Mouse (Mus musculus): ENCODE data around the gene Tbc1d10c.

The Tbc1d10c gene

GRCm38 (mm10) chr19:4206971-4207370 is 15.9 kb upstream of the Tbc1d10c start:
- CTCF ChIA-PET = interaction anchor here (0.5 to 6.0 kb wide), 78 partner anchors 8 to 1189 kb away, joined by 3 to 84 read pairs (median 4); partner anchors contain the start of genes Pitpnm1 (in 2 of the 4), Ppp1ca (in 2 of the 4), Aip (in 1 of the 4) and Ankrd13d (in 1 of the 4)
- POLR2A ChIA-PET = interaction anchor here (0.7 to 2.5 kb wide), 39 partner anchors 9 to 1519 kb away, joined by 3 to 15 read pairs (median 4); partner anchors contain the start of genes Ppp1ca (in 3 of the 4), Carns1 (in 1 of the 4), Cdk2ap2 (in 1 of the 4) and Ehbp1l1 (in 1 of the 4)

GRCm38 (mm10) chr19:4204889-4205288 is 13.8 kb upstream of the Tbc1d10c start:
- CTCF ChIA-PET = interaction anchor here in 2 of 4 experiments (0.6 to 6.0 kb wide), 12 partner anchors 8 to 539 kb away, joined by 3 to 84 read pairs (median 6); partner anchors contain the start of genes AC109138.7 (in 1 of the 2), Clcf1 (in 1 of the 2) and Ppp1ca (in 1 of the 2)
- POLR2A ChIA-PET = interaction anchor here in 2 of 4 experiments (0.6 to 2.5 kb wide), 18 partner anchors 9 to 192 kb away, joined by 3 to 16 read pairs (median 3); partner anchors contain the start of genes AC109138.7 (in 1 of the 2), Carns1 (in 1 of the 2), Cdk2ap2 (in 1 of the 2) and Clcf1 (in 1 of the 2)

GRCm38 (mm10) chr19:4203604-4204326 is 12.7 kb upstream of the Tbc1d10c start:
- ChIA-PET POLR2A (interaction anchor here in 2 of 4 experiments (0.6 to 2.5 kb wide), 9 partner anchors 10 to 679 kb away, joined by 3 to 16 read pairs (median 3); partner anchors contain the start of genes AC109138.7 (in 1 of the 2), Cdk2ap2 (in 1 of the 2), Clcf1 (in 1 of the 2) and Ndufs8 (in 1 of the 2)), CTCF (interaction anchor here in 2 of 4 experiments (0.6 to 1.5 kb wide), 2 partner anchors 52 to 372 kb away, joined by 3 to 5 read pairs; no protein-coding TSS in a partner anchor)

GRCm38 (mm10) chr19:4203148-4203547 is 12.1 kb upstream of the Tbc1d10c start:
- ChIA-PET POLR2A (interaction anchor here in 1 of 4 experiments (0.9 kb wide), 1 partner anchor 291 kb away, joined by 3 read pairs; the partner anchor contains the start of gene Ndufs8), CTCF (no interaction called here)

- ChIA-PET POLR2A (interaction anchor here (0.6 to 3.1 kb wide), 81 partner anchors 8 to 360 kb away, joined by 3 to 72 read pairs (median 5); partner anchors contain the start of genes AC109138.7 (in 4 of the 4), Clcf1 (in 4 of the 4), Cdk2ap2 (in 3 of the 4) and Gstp2 (in 3 of the 4)), CTCF (interaction anchor here (0.7 to 2.3 kb wide), 18 partner anchors 10 to 242 kb away, joined by 3 to 16 read pairs (median 4); partner anchors contain the start of genes Ppp1ca (in 3 of the 4), Aip (in 1 of the 4), Ndufv1 (in 1 of the 4) and Pold4 (in 1 of the 4))
Measured at GRCm38 (mm10) chr19:4202149-4202548, 11.1 kb upstream of the Tbc1d10c start.

GRCm38 (mm10) chr19:4201291-4201909 is 10.3 kb upstream of the Tbc1d10c start, which contains the start of gene Rad9a:
Gene Rad9a (minus strand): TSS chr19:4201662.
- POLR2A ChIA-PET = interaction anchor here (0.5 to 3.1 kb wide), 110 partner anchors 9 to 383 kb away, joined by 3 to 72 read pairs (median 4); partner anchors contain the start of genes AC109138.7 (in 4 of the 4), Clcf1 (in 4 of the 4), Ppp1ca (in 4 of the 4) and Cdk2ap2 (in 3 of the 4)
- CTCF ChIA-PET = interaction anchor here (0.5 to 2.3 kb wide), 28 partner anchors 9 to 241 kb away, joined by 3 to 16 read pairs (median 4); partner anchors contain the start of genes Ppp1ca (in 4 of the 4), Ndufv1 (in 2 of the 4), Aip (in 1 of the 4) and Pitpnm1 (in 1 of the 4)

GRCm38 (mm10) chr19:4197180-4197579 is 6.1 kb upstream of the Tbc1d10c start:
- POLR2A ChIA-PET = interaction anchor here in 3 of 4 experiments (0.6 to 5.2 kb wide), 38 partner anchors 10 to 478 kb away, joined by 3 to 32 read pairs (median 4); partner anchors contain the start of genes AC109138.7 (in 2 of the 3), Clcf1 (in 2 of the 3), Aip (in 1 of the 3) and Cdk2ap2 (in 1 of the 3)

GRCm38 (mm10) chr19:4196548-4196947 is 5.5 kb upstream of the Tbc1d10c start:
- ChIA-PET CTCF (interaction anchor here in 3 of 4 experiments (0.7 to 2.5 kb wide), 5 partner anchors 8 to 145 kb away, joined by 3 to 14 read pairs (median 4); no protein-coding TSS in a partner anchor), POLR2A (interaction anchor here in 3 of 4 experiments (0.5 to 5.2 kb wide), 38 partner anchors 8 to 478 kb away, joined by 3 to 32 read pairs (median 4); partner anchors contain the start of genes AC109138.7 (in 2 of the 3), Clcf1 (in 2 of the 3), Aip (in 1 of the 3) and Cdk2ap2 (in 1 of the 3))

More at GRCm38 (mm10) chr19:4197180-4197579, 6.1 kb upstream of the Tbc1d10c start:
- CTCF ChIA-PET = interaction anchor here in 3 of 4 experiments (1.2 to 2.5 kb wide), 4 partner anchors 10 to 145 kb away, joined by 3 to 14 read pairs (median 7); no protein-coding TSS in a partner anchor

GRCm38 (mm10) chr19:4196048-4196447 is 5.0 kb upstream of the Tbc1d10c start:
- CTCF ChIA-PET = interaction anchor here in 2 of 4 experiments (0.8 to 2.5 kb wide), 3 partner anchors 9 to 11 kb away, joined by 3 to 10 read pairs (median 3); no protein-coding TSS in a partner anchor
- POLR2A ChIA-PET = interaction anchor here in 3 of 4 experiments (0.5 to 5.2 kb wide), 31 partner anchors 9 to 153 kb away, joined by 3 to 32 read pairs (median 5); partner anchors contain the start of genes AC109138.7 (in 2 of the 3), Clcf1 (in 2 of the 3), Aip (in 1 of the 3) and Cdk2ap2 (in 1 of the 3)

- CTCF ChIA-PET = interaction anchor here in 2 of 4 experiments (0.6 to 1.0 kb wide), 3 partner anchors 9 to 12 kb away, joined by 3 read pairs; no protein-coding TSS in a partner anchor
- POLR2A ChIA-PET = interaction anchor here in 2 of 4 experiments (0.7 to 5.2 kb wide), 16 partner anchors 10 to 272 kb away, joined by 3 to 29 read pairs (median 8); partner anchors contain the start of genes Rps6kb2 (in 2 of the 2) and Cdk2ap2 (in 1 of the 2)
Measured at GRCm38 (mm10) chr19:4194776-4195650, 3.9 kb upstream of the Tbc1d10c start.

GRCm38 (mm10) chr19:4194021-4194724 is 3.1 kb upstream of the Tbc1d10c start:
- CTCF ChIA-PET = interaction anchor here in 1 of 4 experiments (0.6 kb wide), 1 partner anchor 18 kb away, joined by 6 read pairs; no protein-coding TSS in a partner anchor

GRCm38 (mm10) chr19:4193129-4193528 is 2.0 kb upstream of the Tbc1d10c start:
- ChIA-PET CTCF (interaction anchor here in 2 of 4 experiments (0.5 to 2.3 kb wide), 5 partner anchors 8 to 67 kb away, joined by 3 to 15 read pairs (median 11); partner anchors contain the start of genes Aip (in 1 of the 2), Pold4 (in 1 of the 2) and Rad9a (in 1 of the 2)), POLR2A (interaction anchor here (0.6 to 5.1 kb wide), 32 partner anchors 8 to 193 kb away, joined by 3 to 72 read pairs (median 8); partner anchors contain the start of genes Rad9a (in 4 of the 4), Rps6kb2 (in 2 of the 4), AC109138.7 (in 1 of the 4) and Aip (in 1 of the 4))

More at GRCm38 (mm10) chr19:4194021-4194724, 3.1 kb upstream of the Tbc1d10c start:
- POLR2A ChIA-PET = interaction anchor here in 2 of 4 experiments (0.7 to 5.1 kb wide), 13 partner anchors 7 to 271 kb away, joined by 3 to 42 read pairs (median 10); partner anchors contain the start of genes Rps6kb2 (in 2 of the 2), Cdk2ap2 (in 1 of the 2), Gm49405 (in 1 of the 2) and Gstp2 (in 1 of the 2)

GRCm38 (mm10) chr19:4192251-4192985 is 1.3 kb upstream of the Tbc1d10c start:
- ChIA-PET CTCF (interaction anchor here (0.5 to 2.8 kb wide), 51 partner anchors 9 to 474 kb away, joined by 3 to 16 read pairs (median 5); partner anchors contain the start of genes Rad9a (in 4 of the 4), Carns1 (in 2 of the 4), Pold4 (in 2 of the 4) and Aip (in 1 of the 4)), POLR2A (interaction anchor here (0.5 to 5.1 kb wide), 89 partner anchors 9 to 1549 kb away, joined by 3 to 72 read pairs (median 5); partner anchors contain the start of genes Rad9a (in 4 of the 4), AC109138.7 (in 3 of the 4), Aip (in 3 of the 4) and Cdk2ap2 (in 3 of the 4))
